ENCODE assay signal across 8 mouse cellular contexts in the genomic region with DNA sequence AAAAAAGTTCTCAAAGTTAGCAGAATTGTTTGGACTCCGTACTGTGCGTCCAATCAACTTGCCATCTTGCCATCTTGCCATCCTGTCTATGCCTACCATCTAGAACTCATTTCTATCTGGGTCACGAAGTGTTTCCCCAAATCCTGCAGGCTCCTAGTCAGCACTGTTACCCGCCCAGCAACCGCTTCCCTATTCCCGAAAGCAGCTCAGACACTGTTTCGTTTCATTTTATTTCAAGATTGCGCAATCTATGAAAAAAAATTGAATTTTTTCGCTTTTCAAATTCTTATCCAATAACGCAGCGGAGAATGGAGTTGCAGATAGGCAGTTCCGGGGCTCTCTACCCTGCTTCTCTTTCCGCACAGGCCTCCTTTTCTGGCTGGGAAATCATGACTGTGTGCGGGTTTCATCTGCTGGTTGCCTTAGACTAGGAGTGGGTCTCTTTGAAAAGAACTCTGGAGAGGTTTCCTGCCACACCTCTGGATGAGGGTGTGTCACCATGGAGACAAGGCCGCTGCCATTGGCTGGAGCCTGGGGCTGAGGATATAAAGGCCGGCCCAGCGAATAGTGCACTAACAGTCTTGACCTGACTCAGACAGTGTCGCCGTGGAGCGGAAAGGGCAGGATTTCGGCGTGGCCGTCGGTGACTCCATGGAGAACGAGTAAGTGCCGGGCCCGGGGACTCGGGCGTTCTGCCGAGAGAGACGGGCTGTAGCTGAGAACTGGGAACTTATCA. TPM values are rescaled to one million over a fixed set of nuclear protein-coding genes. Genes with fewer than 3 reads are reported as not detected.
DNase-seq lines count a peak whose midpoint lies in the region; ATAC-seq lines count a peak whose summit lies in the region.

A gene (plus strand): TSS at position 586 of the 736 bp plus-strand sequence.

- peak within 1 kb of the TSS; percentile 86 for H3K27ac ChIP-seq in hindbrain, embryonic 12.5 days

- peak; percentile 94 for DNase-seq in MN1 (ENCODE audit: low spot score)
- DNase-seq in cerebellum, adult 9-11 months = peak; percentile 92
- DNase-seq in frontal cortex, postnatal 10 days (ENCODE audit: low spot score in 2 of 2) = peak; percentile 82 to 89
- peak; percentile 90 to 92 for DNase-seq in layer of hippocampus, postnatal 14 days (ENCODE audit: low spot score in 2 of 2)
- DNase-seq in lung, postnatal 14 days = peak; percentile 97
- peak; percentile 68 for DNase-seq in retina, adult 2 months (ENCODE audit: low read depth, low spot score)
- peak; percentile 84 to 85 for DNase-seq in thymus, postnatal 36 days

- peak; percentile 97 for ATAC-seq in hindbrain, embryonic 12.5 days (ENCODE audit: low FRiP score)

- peaks cover 6% of the 10 kb centered on the region; the same call in 1 of the 2 replicates for H3K4me1 ChIP-seq in hindbrain, embryonic 12.5 days

- H3K4me2 ChIP-seq in hindbrain, embryonic 12.5 days (replicated peaks) = peak within 1 kb of the TSS; percentile 64

- WGBS in hindbrain, embryonic 12.5 days = 19% methylated on average over 31 of the region's 31 CpGs

- no peaks in the 10 kb centered on the region for H3K9me3 ChIP-seq in hindbrain, embryonic 12.5 days (replicated peaks)

- H3K9ac ChIP-seq in hindbrain, embryonic 12.5 days = peak within 1 kb of the TSS; percentile 54

- H3K27me3 ChIP-seq in hindbrain, embryonic 12.5 days = no peaks in the 10 kb centered on the region

- no peaks in the 10 kb centered on the region for H3K36me3 ChIP-seq in hindbrain, embryonic 12.5 days

- H3K4me3 ChIP-seq in hindbrain, embryonic 12.5 days = peak within 1 kb of the TSS; percentile 43

RNA-seq across cellular contexts. Expression of the gene that starts here (rescaled TPM):
- polyA plus RNA-seq in hindbrain, embryonic 12.5 days (2016; fragmentation: Nextera tagmentation; extraction: Ambion mirVana) = not detected in 2 replicates
- total RNA-seq in layer of hippocampus, postnatal 14 days (2021) = 10 to 100 TPM; 11.5 to 20.3 TPM

Comparison
In these comparisons a context has a peak if more than half of its experiments do, and no peak if none do; other contexts are left out.
1. Peak in every context shown above with its lines: DNase-seq, ATAC-seq, H3K4me3 ChIP-seq and H3K27ac ChIP-seq.
2. Peak in ATAC-seq, H3K4me3 ChIP-seq, H3K27ac ChIP-seq, H3K9ac ChIP-seq and H3K4me2 ChIP-seq in hindbrain, embryonic 12.5 days; RNA of the gene not detected or under 1 TPM.